Mouse (Mus musculus): ENCODE data around the gene Myom1.
A peak's percentile ranks its signal among the peaks of the same experiment; 100 is the strongest.

The Myom1 gene

DNA sequence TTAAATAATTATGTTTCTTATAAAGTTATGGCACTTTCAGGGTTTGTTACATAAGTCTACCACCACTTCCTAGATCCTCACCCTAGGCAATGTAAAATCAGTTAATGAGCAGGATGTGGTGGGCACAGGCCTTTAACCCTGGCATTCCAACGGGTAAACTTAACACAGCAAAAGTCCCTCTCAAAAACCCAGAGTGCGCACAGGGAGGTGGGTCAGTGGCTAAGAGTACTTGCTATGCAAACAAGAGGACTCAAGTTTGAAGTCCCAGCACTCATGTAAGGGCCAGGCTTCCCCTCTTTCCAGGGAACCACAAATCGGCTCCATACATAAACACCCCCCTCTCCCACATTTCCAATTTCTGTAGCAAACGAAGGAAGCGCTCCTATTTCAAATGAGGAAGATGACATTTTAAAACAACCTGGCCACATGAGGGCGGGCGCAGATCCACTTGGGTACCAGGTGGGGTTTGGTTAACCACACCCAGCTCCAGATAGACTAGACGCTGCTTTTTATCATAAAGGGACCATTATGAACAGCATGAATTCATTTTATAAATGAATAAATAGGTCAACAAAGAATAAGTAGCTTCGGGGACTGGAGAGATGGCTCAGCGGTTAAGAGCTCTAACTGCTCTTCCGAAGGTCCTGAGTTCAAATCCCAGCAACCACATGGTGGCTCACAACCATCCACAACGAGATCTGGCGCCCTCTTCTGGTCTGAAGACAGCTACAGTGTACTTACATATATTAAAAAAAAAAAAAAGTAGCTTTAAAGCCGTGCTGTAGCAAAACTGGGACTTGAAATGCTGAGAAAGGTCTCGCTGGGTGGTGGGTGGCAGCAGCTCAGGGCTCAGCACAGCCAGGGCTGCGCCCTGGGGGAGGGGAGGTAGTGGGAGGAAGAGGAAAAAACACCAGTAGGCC is 10.5 kb upstream of the Myom1 start:
- DNase-seq (ENCODE audit: low spot score in 2 of 2) = no peak

DNA sequence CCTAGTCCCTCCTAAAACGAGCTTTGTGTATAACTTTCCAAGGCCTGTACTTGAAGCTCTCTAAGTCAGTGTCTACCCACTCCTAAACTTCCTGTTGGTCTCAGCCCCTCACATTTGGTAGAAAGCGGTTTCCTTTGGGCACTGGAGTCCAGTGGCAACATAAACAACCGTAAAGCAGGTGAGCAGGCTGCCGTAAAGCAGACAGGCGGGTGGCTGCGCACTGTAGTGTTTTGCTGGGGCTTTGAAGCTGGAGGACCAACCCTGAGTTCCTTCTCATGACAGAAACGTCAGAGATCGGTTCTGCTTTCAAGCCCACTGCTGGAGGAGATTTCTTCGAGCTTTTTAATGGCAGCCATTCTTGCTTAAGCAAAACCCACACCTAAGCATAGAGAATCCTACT is 9.8 kb upstream of the Myom1 start:
- DNase-seq (ENCODE audit: low spot score in 2 of 2) = no peak

DNA sequence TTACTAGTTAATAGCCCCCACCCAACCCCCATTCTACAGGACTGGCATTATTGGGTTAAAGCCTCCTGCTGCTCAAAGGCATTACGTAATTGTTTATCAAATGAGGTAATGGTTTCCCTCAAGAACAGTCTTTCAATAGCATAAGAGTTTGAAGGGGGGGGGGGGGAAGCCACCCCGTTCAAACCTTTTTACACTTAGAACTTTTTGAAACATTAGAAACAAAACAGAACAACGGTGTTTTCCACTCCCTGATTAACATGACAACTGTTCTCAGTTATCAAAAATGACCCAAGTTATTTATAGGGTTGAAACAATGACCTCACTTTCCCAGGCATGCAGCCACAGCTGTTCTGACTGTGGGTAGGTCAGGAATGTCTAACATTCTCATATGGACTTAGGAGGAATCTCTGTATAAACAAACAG is 9.0 kb upstream of the Myom1 start:
- DNase-seq (ENCODE audit: low spot score in 2 of 2) = no peak

DNA sequence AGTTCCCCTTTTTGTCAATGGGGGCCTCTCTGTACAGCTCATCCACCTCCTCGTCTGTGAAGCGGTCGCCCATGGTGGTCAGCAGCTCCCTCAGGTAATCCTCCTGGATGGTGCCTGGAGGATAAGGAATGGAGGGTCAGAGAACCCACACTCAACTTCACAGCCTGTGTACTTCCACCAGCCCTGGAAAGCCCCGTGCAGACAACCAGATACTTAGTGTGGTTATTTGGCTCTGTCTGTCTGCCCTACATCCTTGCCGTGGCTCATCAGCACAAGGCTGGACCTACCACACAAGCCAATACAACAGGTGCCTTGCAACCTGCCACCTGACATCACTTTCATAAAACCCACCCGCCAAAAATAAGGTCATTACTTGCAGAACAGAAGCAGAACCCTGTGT is 7.8 kb upstream of the Myom1 start:
- DNase-seq (ENCODE audit: low spot score in 2 of 2) = no peak

DNA sequence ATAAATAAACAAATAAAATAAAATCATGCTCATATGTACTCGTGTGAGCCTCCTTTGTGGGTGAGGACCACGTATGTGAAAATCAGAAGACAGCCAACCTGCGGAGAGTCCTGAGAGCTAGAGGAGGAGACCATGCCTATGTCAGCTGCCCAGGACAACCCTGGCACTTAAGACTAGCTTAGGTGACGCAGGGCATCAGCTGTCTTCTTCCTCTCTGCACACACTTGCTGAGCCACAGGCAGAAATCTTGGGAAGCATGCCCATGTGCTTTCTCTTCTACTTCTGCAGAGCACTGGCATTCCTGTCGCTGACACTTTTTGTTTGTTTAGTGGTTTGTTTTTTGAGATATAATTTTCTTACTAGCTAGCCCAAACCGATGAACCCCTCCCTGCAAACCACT is 6.9 kb upstream of the Myom1 start:
- no peak for DNase-seq (ENCODE audit: low spot score in 2 of 2)

DNA sequence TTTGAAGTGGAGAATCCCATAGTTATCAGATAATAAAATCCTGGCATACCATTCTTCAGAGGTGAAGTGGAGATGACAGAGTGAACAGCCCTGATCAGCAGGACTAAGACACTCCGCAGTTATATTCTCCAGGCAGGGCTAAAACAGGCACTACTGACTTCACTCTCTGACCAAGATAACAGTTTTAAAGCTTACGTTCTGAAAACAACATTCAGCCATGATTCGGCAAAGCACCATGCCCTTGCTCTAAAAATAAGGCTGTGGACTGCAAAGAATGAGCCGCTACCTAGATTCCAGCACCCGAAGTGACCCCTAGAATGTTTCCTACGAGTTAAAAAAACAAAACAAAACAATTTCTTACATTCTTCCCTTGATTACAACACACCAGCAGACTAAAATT is 4.6 kb upstream of the Myom1 start:
- DNase-seq (ENCODE audit: low spot score in 2 of 2) = no peak

DNA sequence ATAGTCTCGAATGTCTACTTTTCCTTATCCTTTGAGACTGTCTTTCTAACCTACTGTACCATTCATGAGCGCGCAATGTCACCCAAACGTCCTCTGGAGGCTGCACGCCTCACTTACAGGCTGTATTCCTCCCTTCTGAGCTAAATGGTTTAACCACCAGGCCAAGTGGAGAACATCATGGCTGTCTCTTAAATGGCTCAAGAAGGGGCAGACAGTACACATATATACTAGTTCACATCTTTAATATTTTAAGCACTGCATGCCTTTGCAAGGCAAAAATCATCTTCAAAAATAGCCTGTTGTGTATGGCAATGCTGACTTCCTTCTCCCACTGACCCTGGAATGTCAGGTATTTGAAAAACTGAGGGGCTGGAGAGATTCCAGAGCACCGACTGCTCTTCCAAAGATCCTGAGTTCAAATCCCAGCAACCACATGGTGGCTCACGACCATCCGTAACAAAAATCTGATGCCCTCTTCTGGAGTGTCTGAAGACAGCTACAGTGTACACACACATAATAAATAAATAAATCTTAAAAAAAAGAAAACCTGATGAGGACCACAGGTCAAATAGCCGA is 3.9 kb upstream of the Myom1 start:
- no peak for DNase-seq (ENCODE audit: low spot score in 2 of 2)

DNA sequence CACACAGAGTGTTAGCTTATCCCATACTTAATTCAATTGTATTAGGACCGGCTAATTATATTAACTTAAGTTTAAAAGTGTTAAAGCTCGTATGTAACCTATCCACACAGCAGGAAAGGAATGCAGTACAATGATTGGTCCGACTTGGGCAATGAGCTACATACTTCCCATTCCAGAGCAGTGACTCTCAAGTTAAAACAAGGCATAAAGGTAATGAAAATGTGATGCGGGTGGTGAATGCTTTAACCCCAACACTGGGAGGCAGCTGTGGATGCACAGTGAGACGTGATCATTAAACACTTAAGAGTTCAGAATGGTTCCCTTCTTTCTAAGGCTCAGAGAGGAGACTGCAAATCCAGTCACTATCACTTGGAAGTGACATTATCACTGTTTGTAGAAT is 3.2 kb upstream of the Myom1 start:
- no peak for DNase-seq (ENCODE audit: low spot score in 2 of 2)

DNA sequence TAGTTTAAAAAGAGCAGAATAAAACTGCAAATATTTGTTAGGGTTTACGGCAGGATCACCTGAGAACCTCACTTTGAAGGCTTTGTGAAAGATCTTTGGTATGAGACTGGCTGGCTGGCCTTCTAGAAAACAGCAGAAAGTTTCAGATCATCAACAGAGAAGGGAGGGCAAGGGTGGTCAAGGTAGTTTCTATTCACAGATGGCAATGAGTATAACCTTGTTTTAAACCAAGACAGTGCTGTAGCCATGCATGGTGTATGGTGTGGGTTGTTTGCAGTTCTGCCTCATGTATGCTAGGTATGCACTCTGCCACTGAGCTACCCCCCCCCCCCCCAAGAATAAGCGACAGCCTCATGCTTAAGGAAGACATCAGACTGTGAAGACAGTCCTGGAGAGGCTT is 2.2 kb upstream of the Myom1 start:
- no peak for DNase-seq (ENCODE audit: low spot score in 2 of 2)

DNA sequence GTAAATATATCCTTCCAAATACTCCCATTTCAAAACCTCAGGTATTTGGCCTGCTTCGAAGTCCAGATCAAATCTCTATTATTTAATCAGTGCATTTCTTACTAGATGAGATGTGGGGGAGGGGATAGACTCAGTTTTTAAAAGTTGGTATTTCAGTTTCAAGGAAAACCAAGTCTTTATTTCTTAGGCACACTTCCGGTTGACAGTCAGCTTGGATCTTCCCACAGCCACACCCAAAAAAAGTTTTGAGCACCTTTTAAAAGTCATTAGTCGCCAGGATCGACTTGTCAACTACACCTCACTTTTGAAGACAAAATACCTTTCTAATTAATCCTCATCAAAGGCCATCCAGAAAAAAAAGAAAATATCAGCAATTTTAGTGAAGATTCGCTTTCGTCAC is 1.4 kb upstream of the Myom1 start:
- no peak for DNase-seq (ENCODE audit: low spot score in 2 of 2)

DNA sequence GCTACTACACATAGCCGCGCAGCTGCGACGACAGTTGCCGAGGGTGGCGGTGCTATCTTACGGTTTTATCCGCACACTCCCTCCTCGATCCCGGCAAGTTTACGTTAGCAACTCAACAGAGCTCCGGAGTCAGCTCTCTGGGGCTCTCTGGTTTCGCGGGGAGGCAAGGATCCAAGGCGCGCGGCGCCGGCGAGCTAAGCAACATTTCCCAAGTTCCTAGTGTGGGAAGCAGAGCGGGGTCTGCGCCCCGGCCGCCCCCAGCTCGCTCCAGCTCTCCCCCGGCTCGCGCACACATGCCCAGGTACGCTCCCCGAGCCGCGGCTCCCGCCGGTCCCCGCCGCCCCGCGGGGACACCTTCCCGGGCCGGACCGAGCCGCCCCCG is 743 bp upstream of the Myom1 start:
- peak; percentile 28 to 32 for DNase-seq (ENCODE audit: low spot score in 2 of 2)

DNA sequence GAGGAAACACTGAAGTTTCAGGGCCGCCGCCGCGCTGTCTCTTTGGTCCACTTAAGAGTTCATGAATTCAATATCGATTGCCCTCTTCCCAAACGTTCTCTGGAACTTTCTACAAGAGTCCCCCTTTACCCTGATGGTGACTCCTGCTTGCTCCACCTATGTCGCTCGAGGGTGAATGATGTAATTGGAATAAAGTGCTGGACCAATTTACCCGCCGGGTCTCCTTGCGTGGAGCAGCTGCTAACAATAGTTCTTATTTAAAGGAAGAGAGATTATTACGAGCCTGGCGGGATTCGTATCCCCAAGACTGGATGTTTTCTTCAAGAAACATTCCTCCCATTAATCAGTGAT is 286 bp downstream of the Myom1 start, which contains the start of gene Myl12a:
Gene Myl12a (minus strand): TSS at position 135 of the 351 bp plus-strand sequence.
- no peak for DNase-seq (ENCODE audit: low spot score in 2 of 2)

DNA sequence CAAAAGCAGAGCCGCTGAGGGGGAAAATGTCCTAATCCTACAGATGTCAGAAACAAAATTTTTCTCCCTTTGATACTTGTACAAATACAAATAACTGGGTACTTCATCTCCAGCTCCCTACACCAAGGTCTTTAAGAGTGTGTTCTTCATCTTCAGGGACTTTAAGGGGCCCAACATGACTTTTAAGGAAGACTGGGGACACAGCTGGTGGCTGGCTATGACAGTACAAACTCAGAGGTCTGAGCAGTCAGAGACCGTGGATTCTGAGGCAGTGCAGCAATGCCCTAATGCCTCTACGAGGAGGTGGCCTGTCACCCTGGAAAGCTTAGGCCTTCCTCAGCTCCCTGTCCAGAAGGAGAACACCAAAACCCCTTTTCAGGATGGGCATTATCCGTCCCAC is 679 bp downstream of the Myom1 start:
- DNase-seq (ENCODE audit: low spot score in 2 of 2) = no peak

DNA sequence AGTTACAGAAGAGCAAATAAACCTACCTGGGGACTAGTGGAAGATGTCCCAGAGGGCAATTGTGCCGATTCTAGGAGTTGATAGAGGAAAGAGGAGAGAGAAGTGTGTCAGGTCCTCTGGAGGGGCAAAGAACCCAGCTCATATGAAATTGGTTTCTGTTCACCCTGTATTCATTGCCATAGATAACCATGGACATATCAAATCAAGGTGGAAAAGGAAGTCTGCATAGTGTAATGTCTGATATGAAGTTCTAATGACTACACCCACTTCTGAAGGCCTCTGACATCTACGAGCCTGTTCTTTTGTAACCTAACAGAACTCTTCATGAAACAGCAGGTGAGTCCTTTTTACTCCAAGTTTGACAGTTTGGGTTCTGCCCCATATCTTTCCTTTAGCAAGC is 1.3 kb downstream of the Myom1 start:
- no peak for DNase-seq (ENCODE audit: low spot score in 2 of 2)

DNA sequence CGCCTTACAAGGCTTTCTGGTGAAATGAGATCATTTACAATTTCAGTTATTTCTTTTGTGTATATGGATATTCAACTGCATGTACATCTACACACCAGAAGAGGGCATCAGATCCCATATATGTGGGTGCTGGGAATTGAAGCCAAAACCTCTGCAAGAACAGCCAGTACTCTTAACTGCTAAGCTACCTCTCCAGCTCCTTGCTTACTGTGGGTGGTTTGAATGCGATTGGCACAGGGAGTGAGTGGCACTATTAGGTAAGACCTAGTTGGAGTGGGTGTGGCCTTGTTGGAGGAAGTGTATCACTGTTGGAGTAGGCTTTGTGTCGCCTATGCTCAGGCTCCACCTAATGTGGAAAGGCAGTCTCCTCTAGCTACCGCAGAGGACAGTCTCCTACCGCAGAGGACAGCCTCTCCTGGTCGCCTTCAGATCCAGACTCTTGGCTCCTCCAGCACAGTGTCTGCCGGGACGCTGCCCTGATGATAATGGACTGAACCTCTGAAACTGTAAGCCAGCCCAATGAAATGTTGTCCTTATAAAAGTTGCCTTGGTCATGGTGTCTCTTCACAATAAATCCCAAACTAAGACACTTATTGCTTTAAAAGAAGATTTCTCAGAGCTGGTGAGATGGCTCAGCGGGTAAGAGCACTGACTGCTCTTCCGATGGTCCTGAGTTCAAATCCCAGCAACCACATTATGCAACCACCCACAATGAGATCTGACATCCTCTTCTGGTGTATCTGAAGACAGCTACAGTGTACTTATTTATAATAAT is 1.9 kb downstream of the Myom1 start:
- DNase-seq (ENCODE audit: low spot score in 2 of 2) = no peak

DNA sequence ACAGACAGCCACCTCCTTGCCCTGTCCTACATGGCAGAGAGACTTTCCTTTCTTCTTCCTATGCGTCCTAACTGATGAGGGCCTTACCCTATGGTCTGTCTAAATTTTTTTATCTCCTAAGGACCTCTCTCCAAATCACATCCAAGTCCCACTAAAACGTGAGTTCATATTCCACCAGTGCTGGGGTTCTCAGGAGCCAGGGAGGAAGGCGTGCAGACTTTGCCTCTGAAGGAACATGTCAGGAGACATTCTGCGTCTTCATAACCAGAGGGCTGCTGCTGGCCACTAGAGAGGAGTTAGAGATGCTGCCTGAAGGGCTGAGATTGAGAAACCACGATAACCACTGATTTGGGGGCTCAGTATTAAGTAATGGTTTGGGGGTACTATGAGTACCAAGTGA is 4.5 kb downstream of the Myom1 start:
- DNase-seq (ENCODE audit: low spot score in 2 of 2) = no peak

DNA sequence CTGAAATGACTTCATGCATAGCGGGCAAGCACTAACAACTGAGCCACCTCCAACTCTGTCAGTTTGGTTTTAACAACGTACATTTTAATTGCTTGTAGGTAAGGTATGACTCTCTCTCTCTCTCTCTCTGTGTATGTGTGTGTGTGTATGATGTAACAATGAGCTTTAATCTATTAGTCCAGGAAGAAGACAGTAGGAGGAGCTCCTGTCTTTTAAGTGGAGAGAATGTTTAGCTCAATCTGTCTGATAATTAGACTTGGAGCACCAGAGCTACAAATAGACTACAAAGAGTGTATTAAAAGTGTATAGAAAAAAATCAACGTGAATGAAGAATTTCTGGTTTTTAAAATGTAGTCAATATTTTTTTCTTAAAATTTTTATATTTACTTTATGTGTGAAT is 6.2 kb downstream of the Myom1 start:
- DNase-seq (ENCODE audit: low spot score in 2 of 2) = no peak

DNA sequence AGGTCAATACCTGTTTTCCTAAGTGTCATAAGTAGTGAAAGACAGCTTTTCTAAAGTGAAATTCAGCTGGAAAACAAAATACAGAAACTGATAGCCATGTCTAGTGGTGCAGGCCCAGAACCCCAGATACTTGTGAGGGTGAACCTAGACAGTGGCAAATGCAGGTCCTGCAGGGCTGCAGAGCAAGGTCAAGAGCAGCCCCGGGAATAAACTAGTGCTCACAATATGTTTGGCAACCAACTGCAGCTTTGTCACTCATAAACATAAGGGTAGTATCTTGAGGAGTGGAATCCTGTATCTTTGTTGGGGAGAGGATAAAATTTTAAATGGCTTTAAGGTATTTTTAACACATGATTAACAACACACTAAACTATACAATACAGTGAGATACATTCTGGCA is 7.3 kb downstream of the Myom1 start:
- DNase-seq (ENCODE audit: low spot score in 2 of 2) = no peak

DNA sequence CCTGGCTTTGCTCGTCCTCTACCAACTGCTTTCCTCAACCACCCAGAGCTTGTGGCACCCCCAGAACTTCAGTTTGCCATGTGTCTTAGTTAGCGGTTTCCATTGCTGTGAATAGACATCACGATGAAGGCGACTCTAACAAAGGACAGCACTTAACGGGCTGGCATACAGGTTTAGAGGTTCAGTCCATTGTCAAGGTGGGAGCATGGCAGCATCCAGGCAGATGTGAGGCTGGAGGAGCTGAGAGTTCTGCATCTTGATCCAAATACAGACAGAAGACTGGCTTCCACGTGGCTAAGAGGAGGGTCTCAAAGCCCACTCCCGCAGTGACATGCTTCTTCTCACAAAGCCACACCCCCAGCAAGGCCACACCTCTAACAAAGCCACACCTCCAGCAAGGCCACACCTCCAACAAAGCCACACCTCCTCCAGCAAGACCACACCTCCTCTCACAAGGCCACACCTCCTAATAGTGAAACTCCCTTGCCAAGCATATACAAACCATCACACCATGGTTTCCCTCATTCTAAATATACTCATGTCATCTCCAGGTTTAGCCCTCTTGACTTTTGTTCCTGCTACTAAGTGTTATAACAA is 8.3 kb downstream of the Myom1 start:
- no peak for DNase-seq (ENCODE audit: low spot score in 2 of 2)

DNA sequence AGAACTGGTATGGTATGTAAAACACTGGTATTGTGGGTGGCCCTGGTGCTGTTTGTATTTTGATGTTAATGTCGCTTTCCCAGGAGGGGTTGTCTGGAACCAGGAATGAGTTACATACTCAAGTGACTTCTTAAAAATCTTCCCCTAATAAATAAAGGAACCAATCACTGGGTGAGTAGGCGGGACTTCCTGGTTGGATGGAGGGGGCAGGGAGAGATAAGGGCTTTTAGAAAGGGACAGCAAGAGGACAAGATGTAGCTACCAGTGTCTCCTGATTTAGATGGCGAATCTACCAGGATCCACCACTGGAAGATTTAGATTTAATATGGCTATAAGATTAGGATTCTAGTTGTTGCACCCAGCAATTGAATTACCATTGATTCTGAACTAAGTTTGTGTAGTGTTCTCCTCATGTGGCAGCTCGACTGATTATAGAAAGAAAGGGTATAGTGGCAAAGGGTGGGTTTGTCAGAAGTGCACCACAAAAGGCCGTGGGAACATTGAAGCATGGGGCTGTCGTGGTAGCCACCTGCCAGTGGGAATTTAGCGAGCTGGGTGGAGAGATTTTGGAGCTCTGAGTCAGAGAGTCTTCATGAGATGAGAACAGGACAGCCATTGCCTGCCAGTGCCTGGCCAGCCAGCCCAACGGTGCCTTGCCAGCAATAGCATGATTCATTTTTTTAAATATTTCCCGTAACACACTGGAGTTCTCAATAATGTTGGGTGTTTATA is 9.7 kb downstream of the Myom1 start:
- DNase-seq (ENCODE audit: low spot score in 2 of 2) = no peak

DNA sequence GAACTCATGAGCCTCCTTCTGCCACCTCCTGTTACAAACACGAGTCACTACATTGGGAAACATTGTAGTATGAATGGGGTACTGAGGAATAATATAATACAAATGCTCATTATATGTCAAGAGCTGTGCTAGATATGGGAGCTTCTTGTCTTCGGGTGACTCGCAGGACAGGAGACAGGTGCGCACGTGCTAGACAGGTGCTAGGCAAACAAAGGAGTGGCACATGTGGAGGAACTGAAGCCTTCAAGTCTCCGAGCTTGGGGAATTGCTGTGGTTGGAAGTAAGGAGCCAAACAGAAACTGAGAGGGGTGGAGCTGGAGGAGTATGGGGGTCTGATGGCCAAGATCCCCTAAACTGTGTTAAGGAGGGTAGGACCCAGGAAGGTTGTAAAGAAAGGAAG is 10.7 kb downstream of the Myom1 start:
- no peak for DNase-seq (ENCODE audit: low spot score in 2 of 2)

DNA sequence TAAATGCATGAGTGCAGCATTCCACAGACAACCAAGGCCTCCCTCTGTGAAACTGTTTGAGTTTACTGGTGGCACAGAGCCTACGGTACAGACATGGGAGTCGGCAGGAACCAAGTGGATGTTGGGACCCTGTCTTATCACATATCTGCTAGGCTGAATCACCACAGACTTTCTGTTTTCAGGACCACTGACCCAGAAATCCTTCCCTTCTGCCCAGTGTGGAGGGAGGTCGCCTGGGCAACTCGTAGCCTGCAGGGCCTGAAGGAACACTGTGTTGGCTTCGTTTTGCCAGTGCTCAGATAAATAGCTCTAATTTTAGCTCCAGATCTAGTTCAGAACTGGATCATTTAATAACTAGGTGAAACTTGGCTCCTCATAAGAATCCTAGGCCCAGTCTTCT is 12.5 kb downstream of the Myom1 start:
- no peak for DNase-seq (ENCODE audit: low spot score in 2 of 2)

Data from right cerebral cortex, postnatal 36 days (tissue).